Mouse (Mus musculus): ENCODE measurements around the gene Vstm2l. TPM values are rescaled to one million over a fixed set of nuclear protein-coding genes. Genes with fewer than 3 reads are reported as not detected.
A peak's percentile ranks its signal among the peaks of the same experiment; 100 is the strongest.

The Vstm2l gene
- polyA plus RNA-seq (2014; fragmentation: Nextera tagmentation; extraction: Ambion mirVana), result 0.14 TPM in 1 of 2 replicates, not detected in the other

DNA sequence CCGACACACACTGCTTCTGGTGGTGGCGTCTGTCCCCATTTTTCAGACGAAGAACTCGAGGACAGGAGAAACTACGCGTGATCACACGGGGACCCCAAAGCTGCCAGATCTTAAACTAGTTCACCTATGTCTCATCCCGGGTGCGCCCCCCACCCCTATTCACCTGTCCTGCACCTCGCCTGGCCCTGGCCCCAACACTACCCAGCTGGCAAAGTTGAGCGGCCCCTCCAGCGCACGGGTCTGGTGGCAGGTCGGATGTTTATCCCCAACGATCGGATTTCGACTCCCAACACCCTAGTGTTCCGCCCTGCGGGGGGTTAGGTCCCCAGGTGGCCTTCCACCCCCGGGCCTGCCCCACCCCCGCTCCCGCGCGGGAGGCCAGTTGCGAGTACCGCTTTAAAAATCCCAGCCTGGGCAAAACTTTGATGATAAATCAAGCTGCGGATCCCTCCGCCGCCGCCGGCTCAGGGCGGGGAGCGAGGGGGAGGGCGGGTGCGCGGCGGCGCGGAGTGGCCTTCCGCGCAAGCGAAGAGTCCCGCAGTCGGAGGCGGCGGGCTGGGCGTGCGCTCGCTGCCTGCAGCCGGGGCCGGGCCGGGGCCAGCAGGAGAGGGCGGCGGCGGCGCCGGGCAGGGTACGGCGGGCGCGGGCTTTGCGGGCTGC lies at the start of gene Vstm2l:
Vstm2l (plus strand) TSS at position 549 of the 660 bp plus-strand sequence.
- DNase-seq (ENCODE audit: low spot score) (peak; percentile 42), ATAC-seq (ENCODE audit: insufficient number of reproducible peaks, low FRiP score, low TSS enrichment, low read depth) (no peak)
- peaks cover 38% of the 10 kb centered on the region for H3K27me3 ChIP-seq (ENCODE audit: control insufficient read depth, insufficient read depth, low read length)
- no peaks in the 10 kb centered on the region for H3K36me3 ChIP-seq (ENCODE audit: control insufficient read depth, insufficient read depth, low read length)
- no peak within 1 kb of the TSS for H3K27ac ChIP-seq (replicated peaks; ENCODE audit: low read depth, low read length)
- H3K4me3 ChIP-seq (ENCODE audit: low read depth, low read length), result peak within 1 kb of the TSS; percentile 20
- no peaks in the 10 kb centered on the region for H3K4me1 ChIP-seq (ENCODE audit: control insufficient read depth, insufficient read depth, low read length)
- WGBS, result 3% methylated on average over 59 of the region's 62 CpGs
- H3K4me2 ChIP-seq (ENCODE audit: low read depth, severe bottlenecking), result peak within 1 kb of the TSS; percentile 45
- no peaks in the 10 kb centered on the region for H3K9me3 ChIP-seq (ENCODE audit: control insufficient read depth, low read length)
- H3K9ac ChIP-seq (ENCODE audit: low read length), result no peak within 1 kb of the TSS

DNA sequence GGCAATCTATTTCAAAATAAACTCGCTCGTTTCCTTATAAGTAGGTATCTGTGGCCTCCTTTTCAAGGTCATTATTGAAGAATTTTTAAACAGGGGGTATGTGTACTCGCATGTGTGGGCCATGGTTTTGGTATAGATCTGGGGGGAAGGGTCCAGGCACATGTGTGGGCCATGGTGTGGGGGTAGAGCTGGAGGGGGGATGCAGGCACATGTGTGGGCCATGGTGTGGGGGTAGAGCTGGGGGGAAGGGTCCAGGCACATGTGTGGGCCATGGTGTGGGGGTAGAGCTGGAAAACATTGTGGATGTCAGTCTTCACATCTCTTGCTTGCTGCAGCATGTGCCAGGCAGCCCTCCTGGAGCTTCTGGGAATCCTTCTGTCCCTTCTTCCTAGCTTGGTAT lies 47.3 kb upstream of the Vstm2l start:
- Histone ChIP-seq H3K4me1 (ENCODE audit: control insufficient read depth, insufficient read depth, low read length) (0 out of 2 replicates have a peak, but pooled peaks cover 2% of the 10 kb centered on the region), H3K4me3 (ENCODE audit: low read depth, low read length) (no peak overlapping the region), H3K27me3 (ENCODE audit: control insufficient read depth, insufficient read depth, low read length) (no peaks in the 10 kb centered on the region)

DNA sequence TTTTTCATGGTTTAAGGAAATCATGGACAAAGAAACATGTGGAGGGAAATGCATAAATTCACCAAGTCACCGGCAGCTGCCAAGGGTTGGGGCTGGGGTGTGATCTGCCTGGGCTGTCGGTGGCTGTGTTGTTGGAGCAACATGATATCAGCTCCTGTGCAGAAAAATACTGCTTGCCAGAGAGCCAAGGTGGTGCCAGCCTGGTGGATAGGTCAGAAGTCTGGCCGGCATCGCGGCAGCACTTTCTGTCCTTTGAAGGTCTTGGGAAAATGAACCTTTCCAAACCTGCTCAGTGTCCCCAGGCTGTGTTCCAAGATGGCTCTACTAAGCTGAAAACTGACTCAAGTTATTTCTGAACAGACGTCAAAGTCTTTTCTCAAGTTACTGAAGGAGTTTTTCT lies 44.2 kb upstream of the Vstm2l start:
- Histone ChIP-seq H3K4me2 (ENCODE audit: low read depth, severe bottlenecking) (no peak overlapping the region), H3K9ac (ENCODE audit: low read length) (no peak overlapping the region), H3K4me1 (ENCODE audit: control insufficient read depth, insufficient read depth, low read length) (0 out of 2 replicates have a peak, but pooled peaks cover 2% of the 10 kb centered on the region), H3K36me3 (ENCODE audit: control insufficient read depth, insufficient read depth, low read length) (peaks cover 3% of the 10 kb centered on the region), H3K27me3 (ENCODE audit: control insufficient read depth, insufficient read depth, low read length) (no peaks in the 10 kb centered on the region), H3K27ac (replicated peaks; ENCODE audit: low read depth, low read length) (no peak overlapping the region), H3K9me3 (ENCODE audit: control insufficient read depth, low read length) (no peaks in the 10 kb centered on the region), H3K4me3 (ENCODE audit: low read depth, low read length) (no peak overlapping the region)
- ATAC-seq (ENCODE audit: insufficient number of reproducible peaks, low FRiP score, low TSS enrichment, low read depth), result no peak
- no peak for DNase-seq (ENCODE audit: low spot score)
- 92% methylated on average over 6 of the region's 6 CpGs for WGBS

More for the DNA sequence above, 47.3 kb upstream of the Vstm2l start:
- Histone ChIP-seq H3K36me3 (ENCODE audit: control insufficient read depth, insufficient read depth, low read length) (no peaks in the 10 kb centered on the region), H3K4me2 (ENCODE audit: low read depth, severe bottlenecking) (no peak overlapping the region), H3K27ac (replicated peaks; ENCODE audit: low read depth, low read length) (no peak overlapping the region), H3K9me3 (ENCODE audit: control insufficient read depth, low read length) (no peaks in the 10 kb centered on the region), H3K9ac (ENCODE audit: low read length) (no peak overlapping the region)
- no peak for DNase-seq (ENCODE audit: low spot score)
- 86% methylated on average over 3 of the region's 3 CpGs for WGBS
- 0 out of 2 replicates have a peak, but pooled peaks have one; percentile 57 for ATAC-seq (ENCODE audit: insufficient number of reproducible peaks, low FRiP score, low TSS enrichment, low read depth)

DNA sequence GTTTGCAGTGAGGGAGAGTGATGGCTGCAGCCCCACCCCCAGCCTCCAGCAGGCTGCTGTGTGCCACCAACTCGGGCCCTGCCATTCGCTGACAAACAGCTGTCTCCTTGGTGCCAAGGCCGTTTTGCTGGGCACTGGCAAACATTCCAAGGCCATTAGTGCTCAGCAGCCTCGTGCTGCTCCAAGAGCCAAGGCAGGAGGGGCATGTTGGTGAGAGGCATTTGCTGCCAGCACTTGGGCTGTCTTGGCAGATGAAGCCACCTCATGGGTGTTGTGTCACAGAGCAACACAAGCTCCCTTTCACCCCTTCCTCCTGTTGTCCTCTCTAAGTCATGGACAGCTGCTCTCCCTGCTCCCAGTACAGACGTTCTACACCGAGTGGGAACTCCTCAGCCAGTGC lies 41.2 kb upstream of the Vstm2l start:
- Histone ChIP-seq H3K9me3 (ENCODE audit: control insufficient read depth, low read length) (no peaks in the 10 kb centered on the region), H3K9ac (ENCODE audit: low read length) (no peak overlapping the region), H3K27ac (replicated peaks; ENCODE audit: low read depth, low read length) (no peak overlapping the region), H3K36me3 (ENCODE audit: control insufficient read depth, insufficient read depth, low read length) (peaks cover 3% of the 10 kb centered on the region), H3K4me3 (ENCODE audit: low read depth, low read length) (no peak overlapping the region), H3K4me2 (ENCODE audit: low read depth, severe bottlenecking) (no peak overlapping the region), H3K4me1 (ENCODE audit: control insufficient read depth, insufficient read depth, low read length) (no peaks in the 10 kb centered on the region), H3K27me3 (ENCODE audit: control insufficient read depth, insufficient read depth, low read length) (no peaks in the 10 kb centered on the region)
- no peak for DNase-seq (ENCODE audit: low spot score)
- 79% methylated on average over 6 of the region's 6 CpGs for WGBS
- ATAC-seq (ENCODE audit: insufficient number of reproducible peaks, low FRiP score, low TSS enrichment, low read depth), result no peak

DNA sequence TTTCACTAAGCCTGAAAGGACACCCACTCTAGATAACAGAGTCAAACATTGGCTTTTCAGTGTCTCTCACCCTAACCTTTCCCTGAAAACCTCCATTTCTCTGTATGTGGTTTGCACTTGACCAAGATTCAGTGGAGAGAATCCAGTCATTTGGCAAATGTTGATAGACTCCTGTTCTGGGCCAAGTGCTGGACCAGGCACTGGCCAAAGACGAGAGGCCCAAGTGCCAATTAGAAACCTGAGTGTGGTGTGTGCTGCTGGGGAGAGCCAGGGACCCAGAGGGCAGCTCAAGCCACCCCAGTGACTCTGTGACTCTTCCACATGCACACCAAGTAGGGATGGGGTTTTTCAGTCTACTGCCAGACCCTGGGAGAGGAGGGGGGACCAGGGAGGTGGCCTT lies 40.8 kb upstream of the Vstm2l start:
- H3K9me3 ChIP-seq (ENCODE audit: control insufficient read depth, low read length), result no peaks in the 10 kb centered on the region
- H3K9ac ChIP-seq (ENCODE audit: low read length), result no peak overlapping the region
- DNase-seq (ENCODE audit: low spot score) (no peak), ATAC-seq (ENCODE audit: insufficient number of reproducible peaks, low FRiP score, low TSS enrichment, low read depth) (no peak)
- no peak overlapping the region for H3K4me2 ChIP-seq (ENCODE audit: low read depth, severe bottlenecking)
- H3K36me3 ChIP-seq (ENCODE audit: control insufficient read depth, insufficient read depth, low read length), result peaks cover 3% of the 10 kb centered on the region
- H3K27ac ChIP-seq (replicated peaks; ENCODE audit: low read depth, low read length), result no peak overlapping the region
- H3K27me3 ChIP-seq (ENCODE audit: control insufficient read depth, insufficient read depth, low read length), result no peaks in the 10 kb centered on the region
- no peaks in the 10 kb centered on the region for H3K4me1 ChIP-seq (ENCODE audit: control insufficient read depth, insufficient read depth, low read length)
- 77% methylated on average over 1 of the region's 1 CpGs for WGBS
- H3K4me3 ChIP-seq (ENCODE audit: low read depth, low read length), result no peak overlapping the region

DNA sequence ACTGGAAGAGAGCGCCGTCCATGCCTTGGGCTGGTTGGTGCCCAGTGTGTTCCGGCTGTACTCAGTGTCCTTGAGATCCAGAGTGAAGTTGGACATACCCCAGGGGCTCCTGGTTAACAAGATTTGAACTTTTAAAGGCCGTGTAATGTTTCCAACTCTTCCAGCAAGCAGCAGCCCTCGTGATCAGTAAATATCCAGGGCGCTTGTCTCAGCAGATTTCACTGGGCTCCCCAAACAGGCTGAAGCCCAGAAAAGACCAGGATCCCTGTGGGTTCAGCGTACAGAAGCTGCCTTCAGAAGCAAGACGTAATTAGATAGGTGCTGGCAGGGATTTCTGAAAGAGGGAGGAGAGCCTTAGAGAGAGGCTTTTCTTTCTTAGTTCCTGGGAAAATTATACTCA lies 39.3 kb upstream of the Vstm2l start:
- no peak for DNase-seq (ENCODE audit: low spot score)
- 75% methylated on average over 8 of the region's 8 CpGs for WGBS
- no peaks in the 10 kb centered on the region for H3K4me1 ChIP-seq (ENCODE audit: control insufficient read depth, insufficient read depth, low read length)
- H3K4me3 ChIP-seq (ENCODE audit: low read depth, low read length), result no peak overlapping the region
- H3K9me3 ChIP-seq (ENCODE audit: control insufficient read depth, low read length), result no peaks in the 10 kb centered on the region
- no peaks in the 10 kb centered on the region for H3K27me3 ChIP-seq (ENCODE audit: control insufficient read depth, insufficient read depth, low read length)
- H3K9ac ChIP-seq (ENCODE audit: low read length), result no peak overlapping the region
- H3K4me2 ChIP-seq (ENCODE audit: low read depth, severe bottlenecking), result no peak overlapping the region
- no peak for ATAC-seq (ENCODE audit: insufficient number of reproducible peaks, low FRiP score, low TSS enrichment, low read depth)
- 0 out of 2 replicates have a peak overlapping the region, but pooled peaks have one; percentile 26 for H3K27ac ChIP-seq (replicated peaks; ENCODE audit: low read depth, low read length)
- H3K36me3 ChIP-seq (ENCODE audit: control insufficient read depth, insufficient read depth, low read length), result peaks cover 3% of the 10 kb centered on the region

DNA sequence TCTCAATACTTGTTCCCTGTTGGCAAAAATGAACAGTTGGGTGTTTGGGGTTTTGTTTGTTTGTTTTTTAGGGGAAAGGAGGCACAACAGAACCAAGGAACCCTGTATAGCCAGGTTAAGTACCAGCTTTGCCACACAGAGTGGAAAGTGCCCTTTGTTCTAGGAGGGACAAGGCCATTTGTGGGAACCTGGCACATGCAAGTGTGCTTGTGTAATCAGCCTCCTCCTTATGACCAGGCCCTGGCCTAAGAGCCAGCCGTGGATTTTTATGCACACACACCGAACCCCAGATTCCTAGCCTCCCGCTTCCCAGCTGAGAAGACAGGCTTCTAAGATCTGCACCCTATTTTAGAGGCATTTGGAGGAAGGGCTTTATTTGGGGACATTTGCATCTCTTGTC lies 37.1 kb upstream of the Vstm2l start:
- Histone ChIP-seq H3K4me2 (ENCODE audit: low read depth, severe bottlenecking) (no peak overlapping the region), H3K9me3 (ENCODE audit: control insufficient read depth, low read length) (no peaks in the 10 kb centered on the region), H3K36me3 (ENCODE audit: control insufficient read depth, insufficient read depth, low read length) (peaks cover 3% of the 10 kb centered on the region), H3K4me1 (ENCODE audit: control insufficient read depth, insufficient read depth, low read length) (peaks cover 7% of the 10 kb centered on the region; the same call in 1 of the 2 replicates), H3K27me3 (ENCODE audit: control insufficient read depth, insufficient read depth, low read length) (no peaks in the 10 kb centered on the region), H3K9ac (ENCODE audit: low read length) (no peak overlapping the region), H3K27ac (replicated peaks; ENCODE audit: low read depth, low read length) (no peak overlapping the region), H3K4me3 (ENCODE audit: low read depth, low read length) (no peak overlapping the region)
- WGBS, result 89% methylated on average over 3 of the region's 3 CpGs
- DNase-seq (ENCODE audit: low spot score), result no peak
- ATAC-seq (ENCODE audit: insufficient number of reproducible peaks, low FRiP score, low TSS enrichment, low read depth), result no peak

DNA sequence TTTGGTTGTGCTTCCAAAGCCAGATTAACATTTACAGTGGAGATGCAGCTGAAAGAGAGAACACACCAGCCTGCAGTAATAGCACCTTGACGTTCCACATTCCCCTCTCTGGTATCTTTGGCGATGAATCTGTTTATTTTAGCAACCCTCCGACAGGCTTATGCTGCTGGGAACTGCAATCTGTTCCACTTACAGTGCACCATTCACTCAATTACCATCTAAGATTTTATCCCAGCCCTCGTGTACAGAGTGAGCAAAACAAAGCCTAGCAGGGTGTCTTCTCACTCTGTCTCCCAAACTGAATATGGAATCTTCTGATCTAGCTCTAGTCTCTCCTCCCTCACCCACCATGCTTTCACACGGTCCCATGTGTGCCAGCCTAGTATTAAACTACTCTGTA lies 36.5 kb upstream of the Vstm2l start:
- DNase-seq (ENCODE audit: low spot score), result no peak
- peaks cover 7% of the 10 kb centered on the region; the same call in 1 of the 2 replicates for H3K4me1 ChIP-seq (ENCODE audit: control insufficient read depth, insufficient read depth, low read length)
- no peaks in the 10 kb centered on the region for H3K27me3 ChIP-seq (ENCODE audit: control insufficient read depth, insufficient read depth, low read length)
- no peaks in the 10 kb centered on the region for H3K36me3 ChIP-seq (ENCODE audit: control insufficient read depth, insufficient read depth, low read length)
- no peak overlapping the region for H3K27ac ChIP-seq (replicated peaks; ENCODE audit: low read depth, low read length)
- H3K9ac ChIP-seq (ENCODE audit: low read length), result no peak overlapping the region
- no peak overlapping the region for H3K4me2 ChIP-seq (ENCODE audit: low read depth, severe bottlenecking)
- WGBS, result 65% methylated on average over 5 of the region's 5 CpGs
- no peak overlapping the region for H3K4me3 ChIP-seq (ENCODE audit: low read depth, low read length)
- ATAC-seq (ENCODE audit: insufficient number of reproducible peaks, low FRiP score, low TSS enrichment, low read depth), result no peak
- no peaks in the 10 kb centered on the region for H3K9me3 ChIP-seq (ENCODE audit: control insufficient read depth, low read length)

Data from limb, embryonic 11.5 days (tissue).